Mouse (Mus musculus) MEL (cell line): ENCODE measurements around the gene Mrpl10. TPM values are rescaled to one million over a fixed set of nuclear protein-coding genes. Genes with fewer than 3 reads are reported as not detected.

Experiments
- DNase-seq: peaks from one replicate; pipeline ENCODE4 v3.0.0; 2011; ENCODE audit warnings: low read depth, low spot score
- H3K27ac ChIP-seq: 2 replicates; pipeline ENCODE4 v1.5.1; 2012; ENCODE audit warnings: low read depth, mild to moderate bottlenecking, control low read depth, low read length, moderate library complexity; ENCODE audit not compliant: control insufficient read depth
- H3K27me3 ChIP-seq, 2 experiments: fragments of 150-350 bp in 1 of 2; sonication (generic) in 1 of 2; 2 replicates each; pipeline ENCODE4 v1.6.1; 2012; ENCODE audit warnings: low read length in 2 of 2, mild to moderate bottlenecking in 2 of 2, improper control_type of control experiment in 1 of 2, moderate library complexity in 1 of 2; ENCODE audit not compliant: insufficient read depth in 2 of 2, control insufficient read depth in 1 of 2
- H3K36me3 ChIP-seq, 2 experiments: 2 replicates each; pipeline ENCODE4 v1.6.1; 2012 to 2014; ENCODE audit warnings: low read length in 2 of 2, improper control_type of control experiment in 1 of 2, inconsistent platforms in 1 of 2, mild to moderate bottlenecking in 1 of 2; ENCODE audit not compliant: insufficient read depth in 2 of 2, control insufficient read depth in 1 of 2
- H3K4me1 ChIP-seq, 2 experiments: fragments of 150-350 bp in 1 of 2; sonication (generic) in 1 of 2; 2 replicates each; pipeline ENCODE4 v1.6.1; 2012; ENCODE audit warnings: low read length in 2 of 2, improper control_type of control experiment in 1 of 2, mild to moderate bottlenecking in 1 of 2; ENCODE audit not compliant: insufficient read depth in 2 of 2, control insufficient read depth in 1 of 2
- H3K4me3 ChIP-seq, 2 experiments: fragments of 150-350 bp in 1 of 2; sonication (generic) in 1 of 2; 2 replicates each; pipeline ENCODE4 v1.5.1; 2012; ENCODE audit warnings: low read depth in 2 of 2, low read length in 2 of 2, mild to moderate bottlenecking in 2 of 2, moderate library complexity in 2 of 2, control low read depth in 1 of 2, improper control_type of control experiment in 1 of 2; ENCODE audit not compliant: control insufficient read depth in 1 of 2, insufficient read depth in 1 of 2
- H3K79me2 ChIP-seq: 2 replicates; pipeline ENCODE4 v1.6.1; 2012; ENCODE audit warnings: mild to moderate bottlenecking, low read length, moderate library complexity; ENCODE audit not compliant: control insufficient read depth, poor library complexity, insufficient read depth
- H3K9ac ChIP-seq: 2 replicates; pipeline ENCODE4 v1.6.1; 2012; ENCODE audit warnings: low read depth, mild to moderate bottlenecking, control low read depth, low read length, moderate library complexity; ENCODE audit not compliant: control insufficient read depth, poor library complexity, severe bottlenecking
- H3K9me3 ChIP-seq: fragments of 150-350 bp; sonication (generic); replicated peaks from 2 replicates; pipeline ENCODE4 v1.6.1; 2012; ENCODE audit warnings: mild to moderate bottlenecking, low read length, improper control_type of control experiment, moderate library complexity; ENCODE audit not compliant: insufficient read depth
- BHLHE40 ChIP-seq: IDR thresholded peaks from 2 replicates; pipeline ENCODE4 v1.6.1; 2012; ENCODE audit warnings: low read depth, mild to moderate bottlenecking, inconsistent platforms, low read length, improper control_type of control experiment, borderline replicate concordance
- CHD2 ChIP-seq: IDR thresholded peaks from 2 replicates; pipeline ENCODE4 v1.6.1; 2011; ENCODE audit warnings: low read length, improper control_type of control experiment
- CTCF ChIP-seq, 3 experiments: IDR thresholded peaks in 2 of 3; conservative IDR thresholded peaks in 1 of 3; 2 replicates each; pipeline ENCODE4 v1.5.1; 2011 to 2012; ENCODE audit warnings: low read length in 3 of 3, low read depth in 2 of 3, mild to moderate bottlenecking in 2 of 3, improper control_type of control experiment in 1 of 3, inconsistent platforms in 1 of 3, mixed read lengths in 1 of 3, moderate library complexity in 1 of 3; ENCODE audit not compliant: control insufficient read depth in 1 of 3, insufficient read depth in 1 of 3, poor library complexity in 1 of 3, severe bottlenecking in 1 of 3
- ELF1 ChIP-seq: IDR thresholded peaks from 2 replicates; pipeline ENCODE4 v1.6.1; 2014; ENCODE audit warnings: low read depth, mild to moderate bottlenecking, inconsistent platforms, low read length, improper control_type of control experiment, moderate library complexity
- EP300 ChIP-seq, 2 experiments: IDR thresholded peaks; 2 replicates each; pipeline ENCODE4 v1.6.1; 2011; ENCODE audit warnings: improper control_type of control experiment in 2 of 2, low read length in 2 of 2, low read depth in 1 of 2, mild to moderate bottlenecking in 1 of 2
- ETS1 ChIP-seq: IDR thresholded peaks from 2 replicates; pipeline ENCODE4 v1.6.1; 2012; ENCODE audit warnings: low read depth, mild to moderate bottlenecking, inconsistent platforms, low read length, improper control_type of control experiment, moderate library complexity
- GATA1 ChIP-seq: IDR thresholded peaks from 2 replicates; pipeline ENCODE4 v1.6.1; 2011; ENCODE audit warnings: low read depth, low read length, improper control_type of control experiment
- HCFC1 ChIP-seq: IDR thresholded peaks from 2 replicates; pipeline ENCODE4 v1.6.1; 2012; ENCODE audit warnings: low read depth, mild to moderate bottlenecking, inconsistent platforms, low read length, improper control_type of control experiment, moderate library complexity
- KAT2A ChIP-seq: conservative IDR thresholded peaks from 2 replicates; pipeline ENCODE4 v1.6.1; 2012; ENCODE audit warnings: low read depth, low read length, improper control_type of control experiment, inconsistent platforms
- MAX ChIP-seq: IDR thresholded peaks from 2 replicates; pipeline ENCODE4 v1.6.1; 2011; ENCODE audit warnings: low read length, improper control_type of control experiment
- MAZ ChIP-seq: IDR thresholded peaks from 2 replicates; pipeline ENCODE4 v1.6.1; 2012; ENCODE audit warnings: low read depth, mild to moderate bottlenecking, inconsistent platforms, low read length, improper control_type of control experiment
- MEF2A ChIP-seq: IDR thresholded peaks from 2 replicates; pipeline ENCODE4 v1.6.1; 2014; ENCODE audit warnings: low read depth, mild to moderate bottlenecking, inconsistent platforms, low read length, improper control_type of control experiment; ENCODE audit not compliant: poor library complexity, insufficient replicate concordance, severe bottlenecking; ENCODE audit errors: extremely low read depth
- MXI1 ChIP-seq: IDR thresholded peaks from 2 replicates; pipeline ENCODE4 v1.6.1; 2011; ENCODE audit warnings: mild to moderate bottlenecking, low read depth, low read length, improper control_type of control experiment
- MYB ChIP-seq: IDR thresholded peaks from 2 replicates; pipeline ENCODE4 v1.6.1; 2011; ENCODE audit warnings: mild to moderate bottlenecking, low read depth, low read length, improper control_type of control experiment
- MYC ChIP-seq: IDR thresholded peaks from 2 replicates; pipeline ENCODE4 v1.6.1; 2011; ENCODE audit warnings: low read depth, mild to moderate bottlenecking, low read length, improper control_type of control experiment, moderate library complexity
- NELFE ChIP-seq: IDR thresholded peaks from 2 replicates; pipeline ENCODE4 v1.6.1; 2011; ENCODE audit warnings: low read depth, low read length, improper control_type of control experiment
- NRF1 ChIP-seq: IDR thresholded peaks from 2 replicates; pipeline ENCODE4 v1.6.1; 2014; ENCODE audit warnings: low read depth, mild to moderate bottlenecking, inconsistent platforms, low read length, improper control_type of control experiment, moderate library complexity; ENCODE audit not compliant: poor library complexity, insufficient read depth, severe bottlenecking
- POLR2A ChIP-seq, 2 experiments: IDR thresholded peaks; 2 replicates each; pipeline ENCODE4 v1.6.1; 2011 to 2012; ENCODE audit warnings: low read length in 2 of 2, mild to moderate bottlenecking in 2 of 2, control low read depth in 1 of 2, improper control_type of control experiment in 1 of 2, low read depth in 1 of 2, moderate library complexity in 1 of 2; ENCODE audit not compliant: control insufficient read depth in 1 of 2, insufficient read depth in 1 of 2, poor library complexity in 1 of 2
- RAD21 ChIP-seq: IDR thresholded peaks from 2 replicates; pipeline ENCODE4 v1.6.1; 2011; ENCODE audit warnings: mild to moderate bottlenecking, low read depth, low read length, improper control_type of control experiment
- RCOR1 ChIP-seq: IDR thresholded peaks from 2 replicates; pipeline ENCODE4 v1.6.1; 2012; ENCODE audit warnings: low read depth, mild to moderate bottlenecking, inconsistent platforms, low read length, improper control_type of control experiment
- SIN3A ChIP-seq: IDR thresholded peaks from 2 replicates; pipeline ENCODE4 v1.6.1; 2012; ENCODE audit warnings: low read length, improper control_type of control experiment, inconsistent platforms
- SMC3 ChIP-seq: IDR thresholded peaks from 2 replicates; pipeline ENCODE4 v1.6.1; 2011; ENCODE audit warnings: low read depth, low read length, improper control_type of control experiment
- TAL1 ChIP-seq: IDR thresholded peaks from 2 replicates; pipeline ENCODE4 v1.6.1; 2012; ENCODE audit warnings: mild to moderate bottlenecking, inconsistent platforms, low read length, moderate library complexity, mixed read lengths
- TBP ChIP-seq: IDR thresholded peaks from 2 replicates; pipeline ENCODE4 v1.8.0; 2011; ENCODE audit warnings: low read depth, low read length, improper control_type of control experiment
- TCF12 ChIP-seq: IDR thresholded peaks from 2 replicates; pipeline ENCODE4 v1.6.1; 2014; ENCODE audit warnings: low read depth, mild to moderate bottlenecking, inconsistent platforms, low read length, improper control_type of control experiment, moderate library complexity
- USF1 ChIP-seq: IDR thresholded peaks from 2 replicates; pipeline ENCODE4 v1.6.1; 2014; ENCODE audit warnings: low read depth, mild to moderate bottlenecking, inconsistent platforms, low read length, improper control_type of control experiment, moderate library complexity
- ZC3H11A ChIP-seq: IDR thresholded peaks from 2 replicates; pipeline ENCODE4 v1.6.1; 2012; ENCODE audit warnings: low read depth, mild to moderate bottlenecking, inconsistent platforms, low read length, improper control_type of control experiment
- ZNF384 ChIP-seq: IDR thresholded peaks from 2 replicates; pipeline ENCODE4 v1.6.1; 2012; ENCODE audit warnings: low read depth, mild to moderate bottlenecking, inconsistent platforms, low read length, improper control_type of control experiment
- polyA plus RNA-seq, 2 experiments: library from polyadenylated mRNA; stranded (reverse) in 1 of 2; unstranded in 1 of 2; fragments of >175 nt in 1 of 2; fragments of >200 nt in 1 of 2; gene quantifications; 2 replicates each; pipeline versions ENCODE4 v1.2.1 to v1.2.4; 2012; ENCODE audit warnings: low replicate concordance in 2 of 2, low read depth in 1 of 2; ENCODE audit not compliant: insufficient read length in 2 of 2, insufficient read depth in 1 of 2, missing spikeins in 1 of 2
- total RNA-seq: library from RNA; depleted of rRNA; stranded (reverse); fragments of 300-350 nt; gene quantifications from 2 replicates; pipeline ENCODE4 v1.2.3, GENCODE M21; 2012

Gene Mrpl10
- total and polyA plus RNA-seq, 3 experiments: 79.3 to 106 TPM; not detected in 1

GRCm38 (mm10) chr11:97025721-97026344 lies 15.5 kb upstream of the Mrpl10 start:
- H3K27me3 ChIP-seq: peaks cover 0 to 5% of the 10 kb centered on the region in 2 experiments
- peaks cover 5 to 18% of the 10 kb centered on the region in 2 experiments for H3K4me1 ChIP-seq
- peaks cover 0 to 8% of the 10 kb centered on the region in 2 experiments; a peak in 2 of 4 replicates for H3K36me3 ChIP-seq
- no peaks in the 10 kb centered on the region for H3K9me3 ChIP-seq
- peak overlapping the region; percentile 76 for H3K9ac ChIP-seq
- H3K27ac ChIP-seq: peak overlapping the region; percentile 28
- H3K79me2 ChIP-seq: peaks cover 6% of the 10 kb centered on the region
- TF ChIP-seq TAL1 (no peak), MYC (no peak), SIN3A (peak; percentile 82), ELF1 (peak; percentile 90), ZNF384 (peak; percentile 68), ZC3H11A (peak; percentile 97), RAD21 (peak; percentile 99), TCF12 (peak; percentile 62; the same call in 1 of the 2 replicates), TBP (peak; percentile 44; the same call in 1 of the 2 replicates), MXI1 (peak; percentile 83), MEF2A (peak; percentile 25; the same call in 1 of the 2 replicates), CTCF (IDR thresholded peaks at IDR 0.05 in 2 of 3, conservative IDR thresholded peaks at IDR 0.05 in 1 of 3; ENCODE audit: control insufficient read depth in 1 of 3, insufficient read depth in 1 of 3, low read depth in 2 of 3, low read length in 3 of 3, poor library complexity in 1 of 3, severe bottlenecking in 1 of 3) (peak; percentile 92 to 100 (median 99)), MAX (no peak), EP300 (IDR thresholded peaks at IDR 0.05; ENCODE audit: low read depth in 1 of 2, low read length in 2 of 2) (peak; percentile 17 to 44; a peak in 2 of 4 replicates), GATA1 (no peak), CHD2 (no peak), NELFE (peak; percentile 40; the same call in 1 of the 2 replicates), BHLHE40 (peak; percentile 73), NRF1 (peak; percentile 24; the same call in 1 of the 2 replicates), SMC3 (peak; percentile 99), MAZ (peak; percentile 84; the same call in 1 of the 2 replicates), HCFC1 (peak; percentile 74), USF1 (no peak), MYB (no peak), RCOR1 (peak; percentile 64), POLR2A (IDR thresholded peaks at IDR 0.05; ENCODE audit: control insufficient read depth in 1 of 2, insufficient read depth in 1 of 2, low read depth in 1 of 2, low read length in 2 of 2, poor library complexity in 1 of 2) (peak in 1 of 2 experiments; percentile 70; a peak in 2 of 4 replicates), ETS1 (peak; percentile 38; the same call in 1 of the 2 replicates), KAT2A (no peak)
- DNase-seq: peak; percentile 96
- peak overlapping the region; percentile 67 to 74 for H3K4me3 ChIP-seq
